Mouse (Mus musculus) kidney, postnatal 0 days (tissue): ENCODE data around the gene Ahsa1. TPM values are rescaled to one million over a fixed set of nuclear protein-coding genes. Genes with fewer than 3 reads are reported as not detected.

Experiments used
- ATAC-seq: fragments of 200-750 bp; cut with Nextera tagmentation; replicated peaks from 2 replicates; pipeline ENCODE4 v1.8.0; 2017; ENCODE audit warnings: low read depth, moderate number of reproducible peaks, moderate TSS enrichment, moderate library complexity; ENCODE audit not compliant: low FRiP score
- DNase-seq: peaks from one replicate; pipeline ENCODE4 v3.0.0-alpha.2; 2016; ENCODE audit warnings: low spot score
- H3K27ac ChIP-seq: fragments of 300-500 bp; sonication (generic); 2 replicates; pipeline ENCODE4 v1.5.1; 2014; ENCODE audit warnings: mild to moderate bottlenecking
- H3K27me3 ChIP-seq: fragments of 300-500 bp; sonication (generic); 2 replicates; pipeline ENCODE4 v1.6.1; 2014; ENCODE audit warnings: low read length, mixed read lengths; ENCODE audit not compliant: insufficient read depth
- H3K36me3 ChIP-seq: fragments of 300-500 bp; sonication (generic); 2 replicates; pipeline ENCODE4 v1.6.1; 2014; ENCODE audit warnings: low read length, mixed read lengths; ENCODE audit not compliant: insufficient read depth
- H3K4me1 ChIP-seq: fragments of 300-500 bp; sonication (generic); replicated peaks from 2 replicates; pipeline ENCODE4 v1.6.1; 2014; ENCODE audit warnings: antibody characterized with exemption, low read length, mixed read lengths; ENCODE audit not compliant: insufficient read depth
- H3K4me2 ChIP-seq: fragments of 300-500 bp; sonication (generic); 2 replicates; pipeline ENCODE4 v1.6.1; 2014; ENCODE audit warnings: mild to moderate bottlenecking, low read length, moderate library complexity, mixed read lengths
- H3K4me3 ChIP-seq: fragments of 300-500 bp; sonication (generic); replicated peaks from 2 replicates; pipeline ENCODE4 v1.5.1; 2014; ENCODE audit warnings: low read depth, low read length
- H3K9ac ChIP-seq: fragments of 300-500 bp; sonication (generic); 2 replicates; pipeline ENCODE4 v1.6.1; 2014; ENCODE audit warnings: low read depth, low read length
- H3K9me3 ChIP-seq: fragments of 300-500 bp; sonication (generic); replicated peaks from 2 replicates; pipeline ENCODE4 v1.6.1; 2016; ENCODE audit warnings: low read length, inconsistent platforms, mixed read lengths
- CTCF ChIP-seq: IDR thresholded peaks from 2 replicates; pipeline ENCODE4 v1.5.1; 2016; ENCODE audit warnings: antibody characterized with exemption, low read depth, mild to moderate bottlenecking, moderate library complexity
- WGBS: fragments of 180-500 bp; shearing (Covaris S2); extraction: QIAGEN DNeasy Blood & Tissue Kit; methylation state at CpG from one replicate; pipeline ENCODE4 v1.1.7; 2014; 5-methylcytosine and 5-hydroxymethylcytosine counted together
- polyA plus RNA-seq: library from polyadenylated mRNA; unstranded; fragments of >200 nt; fragmentation: Nextera tagmentation; extraction: Ambion mirVana; gene quantifications from 2 replicates; pipeline ENCODE4 v1.2.1, GENCODE M21; 2015

The Ahsa1 gene
- polyA plus RNA-seq, 1 experiment from 2014 or later = 149 TPM

- peak; percentile 51 for DNase-seq
- 19% methylated on average over 6 of the region's 6 CpGs for WGBS
- Histone ChIP-seq H3K27ac (no peak overlapping the region), H3K9ac (no peak overlapping the region), H3K36me3 (peaks cover 13% of the 10 kb centered on the region; the same call in 1 of the 2 replicates), H3K9me3 (no peaks in the 10 kb centered on the region), H3K4me3 (no peak overlapping the region), H3K4me2 (no peak overlapping the region), H3K4me1 (peaks cover 10% of the 10 kb centered on the region; the same call in 1 of the 2 replicates), H3K27me3 (no peaks in the 10 kb centered on the region)
- ATAC-seq = no peak
- TF ChIP-seq CTCF = no peak
Measured at GRCm38 (mm10) chr12:87278118-87278730, 11.9 kb downstream of the Ahsa1 start.

- DNase-seq = no peak
- Histone ChIP-seq H3K9me3 (no peaks in the 10 kb centered on the region), H3K27me3 (no peaks in the 10 kb centered on the region), H3K4me2 (no peak overlapping the region), H3K4me1 (peaks cover 10% of the 10 kb centered on the region; the same call in 1 of the 2 replicates), H3K4me3 (no peak overlapping the region), H3K9ac (no peak overlapping the region), H3K36me3 (0 out of 2 replicates have a peak, but pooled peaks cover 10% of the 10 kb centered on the region), H3K27ac (no peak overlapping the region)
- peak; percentile 43 for ATAC-seq
- WGBS = 27% methylated on average over 3 of the region's 3 CpGs
- TF ChIP-seq CTCF = no peak
Measured at GRCm38 (mm10) chr12:87279350-87279749, 13.1 kb downstream of the Ahsa1 start.

GRCm38 (mm10) chr12:87279879-87280278 is 13.6 kb downstream of the Ahsa1 start:
- Histone ChIP-seq H3K9ac (no peak overlapping the region), H3K4me3 (no peak overlapping the region), H3K27ac (no peak overlapping the region), H3K27me3 (no peaks in the 10 kb centered on the region), H3K4me1 (peaks cover 10% of the 10 kb centered on the region; the same call in 1 of the 2 replicates), H3K36me3 (0 out of 2 replicates have a peak, but pooled peaks cover 10% of the 10 kb centered on the region), H3K4me2 (no peak overlapping the region), H3K9me3 (no peaks in the 10 kb centered on the region)
- ATAC-seq = 0 out of 2 replicates have a peak, but pooled peaks have one; percentile 1
- 46% methylated on average over 14 of the region's 14 CpGs for WGBS
- peak; percentile 34; the same call in 1 of the 2 replicates for TF ChIP-seq CTCF
- DNase-seq = no peak

GRCm38 (mm10) chr12:87281766-87282165 is 15.5 kb downstream of the Ahsa1 start:
- ATAC-seq = no peak
- peaks cover 10% of the 10 kb centered on the region; the same call in 1 of the 2 replicates for H3K4me1 ChIP-seq
- H3K9me3 ChIP-seq = no peaks in the 10 kb centered on the region
- WGBS = 79% methylated on average over 1 of the region's 1 CpGs
- no peak overlapping the region for H3K9ac ChIP-seq
- no peak overlapping the region for H3K27ac ChIP-seq
- H3K4me2 ChIP-seq = no peak overlapping the region
- no peak for DNase-seq
- no peak overlapping the region for H3K4me3 ChIP-seq
- no peak for TF ChIP-seq CTCF
- 0 out of 2 replicates have a peak, but pooled peaks cover under 1% of the 10 kb centered on the region for H3K36me3 ChIP-seq
- no peaks in the 10 kb centered on the region for H3K27me3 ChIP-seq

GRCm38 (mm10) chr12:87282743-87283142 is 16.5 kb downstream of the Ahsa1 start:
- 97% methylated on average over 4 of the region's 4 CpGs for WGBS
- Histone ChIP-seq H3K4me2 (no peak overlapping the region), H3K4me1 (peaks cover 10% of the 10 kb centered on the region; the same call in 1 of the 2 replicates), H3K36me3 (no peaks in the 10 kb centered on the region), H3K27me3 (no peaks in the 10 kb centered on the region), H3K4me3 (no peak overlapping the region), H3K9me3 (no peaks in the 10 kb centered on the region), H3K27ac (no peak overlapping the region), H3K9ac (no peak overlapping the region)
- ATAC-seq (no peak), DNase-seq (no peak)
- no peak for TF ChIP-seq CTCF

GRCm38 (mm10) chr12:87283706-87284105 is 17.4 kb downstream of the Ahsa1 start:
- no peak overlapping the region for H3K4me3 ChIP-seq
- no peaks in the 10 kb centered on the region for H3K9me3 ChIP-seq
- DNase-seq = no peak
- no peak overlapping the region for H3K27ac ChIP-seq
- no peaks in the 10 kb centered on the region for H3K27me3 ChIP-seq
- no peak overlapping the region for H3K4me2 ChIP-seq
- H3K36me3 ChIP-seq = no peaks in the 10 kb centered on the region
- H3K9ac ChIP-seq = no peak overlapping the region
- ATAC-seq = no peak
- no peak for TF ChIP-seq CTCF
- 77% methylated on average over 7 of the region's 7 CpGs for WGBS
- peaks cover 10% of the 10 kb centered on the region; the same call in 1 of the 2 replicates for H3K4me1 ChIP-seq
